Mouse (Mus musculus): ENCODE data around the gene Olfr190. TPM values are rescaled to one million over a fixed set of nuclear protein-coding genes. Genes with fewer than 3 reads are reported as not detected.
"Not testable (repeated sequence)": the region's sequence is repeated elsewhere in the genome, so short reads cannot be mapped to it uniquely, and the experiment has no call there.

Olfr190 gene
- total RNA-seq (2015) (not detected in 2 replicates), total RNA-seq (2017) (not detected in 2 replicates)

- no peak for ATAC-seq (replicated peaks; ENCODE audit: poor library complexity)
These were observed at the start of gene Olfr190 for GRCm38 (mm10) chr16:59077905-59078304. Gene Olfr190, minus strand, starts transcription at chr16:59078005.

- ATAC-seq (replicated peaks; ENCODE audit: poor library complexity), result no peak
These were observed 43.2 kb upstream of the Olfr190 start, which contains the start of gene Olfr194 for GRCm38 (mm10) chr16:59120969-59121368. Gene Olfr194, minus strand, starts transcription at chr16:59121069.

- ATAC-seq (replicated peaks; ENCODE audit: poor library complexity), result no peak
These were observed 34.0 kb upstream of the Olfr190 start, which contains the start of gene Olfr193 for GRCm38 (mm10) chr16:59111781-59112180. Gene Olfr193, minus strand, starts transcription at chr16:59111881.

GRCm38 (mm10) chr16:59108522-59108921 lies 30.7 kb upstream of the Olfr190 start:
- ATAC-seq (replicated peaks; ENCODE audit: poor library complexity), result not testable (repeated sequence)

DNA sequence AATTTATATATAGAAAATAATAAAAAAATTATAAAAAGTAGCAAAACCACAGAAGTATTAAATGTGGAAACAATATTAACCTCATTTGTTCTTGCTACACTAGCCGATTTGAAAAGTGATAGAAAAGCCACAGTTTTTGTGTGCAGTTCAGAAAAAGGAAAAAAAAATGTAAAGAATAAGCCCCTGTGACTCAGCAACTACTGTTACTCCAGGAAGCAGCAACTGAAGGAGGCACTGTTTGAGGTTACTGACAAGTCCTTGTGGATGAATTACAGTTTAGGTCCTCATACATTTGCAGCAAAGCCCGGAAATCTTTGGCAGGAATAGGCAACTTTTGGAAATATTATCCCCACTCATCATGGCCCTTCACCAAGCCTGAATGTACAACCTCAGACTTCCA lies 27.5 kb upstream of the Olfr190 start:
- no peak for ATAC-seq (replicated peaks; ENCODE audit: poor library complexity)

GRCm38 (mm10) chr16:59089722-59090121 lies 11.9 kb upstream of the Olfr190 start, which contains the start of gene Olfr191:
Gene Olfr191, minus strand, starts transcription at chr16:59089822.
- ATAC-seq (replicated peaks; ENCODE audit: poor library complexity), result not testable (repeated sequence)

DNA sequence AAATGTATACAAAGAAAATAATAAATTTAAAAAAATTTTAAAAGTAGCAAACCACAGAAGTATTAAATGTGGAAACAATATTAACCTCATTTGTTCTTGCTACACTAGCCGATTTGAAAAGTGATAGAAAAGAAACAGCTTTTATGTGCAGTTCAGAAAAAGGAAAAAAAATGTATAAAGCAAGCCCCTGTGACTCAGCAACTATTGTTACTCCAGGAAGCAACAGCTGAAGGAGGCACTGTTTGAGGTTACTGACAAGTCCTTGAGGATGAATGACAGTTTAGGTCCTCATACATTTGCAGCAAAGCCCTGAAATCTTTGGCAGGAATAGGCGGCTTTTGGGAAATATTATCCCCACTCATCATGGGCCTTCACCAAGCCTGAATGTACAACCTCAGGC lies 3.3 kb upstream of the Olfr190 start:
- not testable (repeated sequence) for ATAC-seq (replicated peaks; ENCODE audit: poor library complexity)

DNA sequence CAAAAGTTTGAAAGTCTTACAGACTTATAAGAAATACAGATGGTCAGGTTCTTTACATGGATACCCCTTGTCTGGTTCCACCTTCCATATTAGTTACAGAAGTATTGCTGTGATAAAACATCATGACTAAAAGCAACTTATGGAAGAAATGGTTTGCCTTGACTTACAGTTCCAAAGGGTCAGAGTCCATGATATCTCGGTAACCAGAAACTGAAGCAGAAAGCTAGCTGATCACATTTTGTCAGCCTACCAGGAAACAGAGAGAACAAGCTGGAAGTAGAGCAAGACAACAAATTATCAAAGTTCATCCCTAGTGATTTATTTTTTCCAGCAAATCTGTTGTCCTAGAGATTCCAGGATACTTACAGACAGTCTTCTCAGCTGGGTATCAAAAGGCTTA lies 4.3 kb downstream of the Olfr190 start:
- no peak for ATAC-seq (replicated peaks; ENCODE audit: poor library complexity)

GRCm38 (mm10) chr16:59071755-59072154 lies 6.0 kb downstream of the Olfr190 start:
- ATAC-seq (replicated peaks; ENCODE audit: poor library complexity), result no peak

- not testable (repeated sequence) for ATAC-seq (replicated peaks; ENCODE audit: poor library complexity)
These were observed 15.4 kb downstream of the Olfr190 start for GRCm38 (mm10) chr16:59062411-59062810.

GRCm38 (mm10) chr16:59049286-59049685 lies 28.5 kb downstream of the Olfr190 start:
- not testable (repeated sequence) for ATAC-seq (replicated peaks; ENCODE audit: poor library complexity)

- ATAC-seq (replicated peaks; ENCODE audit: poor library complexity), result no peak
These were observed 28.9 kb downstream of the Olfr190 start for GRCm38 (mm10) chr16:59048860-59049259.

DNA sequence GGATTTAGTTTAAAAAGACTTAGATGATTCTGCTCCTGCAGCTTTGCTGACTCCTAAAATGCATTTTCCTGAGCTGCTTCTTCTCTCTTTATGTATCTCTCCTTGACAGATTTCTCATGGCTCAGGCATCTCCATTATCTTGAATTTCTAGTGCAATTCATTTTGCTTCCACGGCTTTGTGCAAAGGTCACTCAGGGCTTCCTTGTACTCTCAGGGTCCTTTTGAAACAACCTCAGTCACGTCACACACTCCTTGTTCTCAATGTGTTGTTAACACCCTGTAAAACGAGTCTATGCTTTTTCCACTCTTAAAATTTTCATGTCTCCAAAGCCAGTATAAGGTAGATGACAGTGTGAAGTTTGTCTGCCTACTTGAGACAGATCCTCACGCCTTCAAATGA lies 30.2 kb downstream of the Olfr190 start:
- ATAC-seq (replicated peaks; ENCODE audit: poor library complexity), result no peak

GRCm38 (mm10) chr16:59045835-59046234 lies 32.0 kb downstream of the Olfr190 start:
- no peak for ATAC-seq (replicated peaks; ENCODE audit: poor library complexity)

- ATAC-seq (replicated peaks; ENCODE audit: poor library complexity), result no peak
These were observed 38.1 kb downstream of the Olfr190 start, which contains the start of gene Olfr187 for GRCm38 (mm10) chr16:59039710-59040109. Gene Olfr187, minus strand, starts transcription at chr16:59039767.

DNA sequence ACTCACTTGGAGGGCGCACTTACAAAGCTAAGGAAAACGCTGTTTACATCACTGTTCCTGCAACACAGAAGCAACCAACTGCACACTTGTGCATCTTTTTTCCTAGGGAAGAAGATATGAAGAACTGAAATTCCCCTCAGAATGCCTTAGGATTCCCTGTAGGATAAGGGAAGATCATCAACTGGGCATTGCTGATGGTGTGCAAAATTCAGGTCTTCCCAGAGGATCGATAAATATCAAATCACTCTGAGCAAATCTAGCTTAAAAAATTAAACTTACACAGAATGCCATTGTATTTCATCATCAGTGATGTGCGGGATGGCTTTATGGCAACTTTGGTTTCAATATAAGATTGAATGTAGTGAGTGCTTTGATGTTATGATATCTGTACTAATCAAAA lies 47.6 kb downstream of the Olfr190 start, which contains the start of gene Olfr186:
Gene Olfr186, minus strand, starts transcription at position 101 of the 400 bp plus-strand sequence.
- no peak for ATAC-seq (replicated peaks; ENCODE audit: poor library complexity)

Other genes starting within 250 kb of the Olfr190 start
- not detected in 2 replicates for gene Olfr177, start 203.2 kb downstream of the Olfr190 start, total RNA-seq (2015)
- gene Olfr177, start 203.2 kb downstream of the Olfr190 start, total RNA-seq (2017), result not detected in 2 replicates
- gene Olfr178, start 185.9 kb downstream of the Olfr190 start, total RNA-seq (2015), result not detected in 2 replicates
- not detected in 2 replicates for gene Olfr178, start 185.9 kb downstream of the Olfr190 start, total RNA-seq (2017)
- not detected in 2 replicates for gene Olfr181, start 149.2 kb downstream of the Olfr190 start, total RNA-seq (2015)
- gene Olfr181, start 149.2 kb downstream of the Olfr190 start, total RNA-seq (2017), result not detected in 2 replicates
- gene Olfr180, start 148.6 kb downstream of the Olfr190 start, total RNA-seq (2015), result not detected in 2 replicates
- not detected in 2 replicates for gene Olfr180, start 148.6 kb downstream of the Olfr190 start, total RNA-seq (2017)
- gene Olfr183, start 82.6 kb downstream of the Olfr190 start, total RNA-seq (2015), result not detected in 2 replicates
- gene Olfr183, start 82.6 kb downstream of the Olfr190 start, total RNA-seq (2017), result not detected in 2 replicates
- gene Olfr186, start 47.7 kb downstream of the Olfr190 start, total RNA-seq (2015), result not detected in 2 replicates
- not detected in 2 replicates for gene Olfr186, start 47.7 kb downstream of the Olfr190 start, total RNA-seq (2017)
- gene Olfr187, start 38.2 kb downstream of the Olfr190 start, total RNA-seq (2015), result not detected in 2 replicates
- not detected in 2 replicates for gene Olfr187, start 38.2 kb downstream of the Olfr190 start, total RNA-seq (2017)
- gene Olfr191, start 11.8 kb upstream of the Olfr190 start, total RNA-seq (2015), result not detected in 2 replicates
- not detected in 2 replicates for gene Olfr191, start 11.8 kb upstream of the Olfr190 start, total RNA-seq (2017)
- not detected in 2 replicates for gene Olfr193, start 33.9 kb upstream of the Olfr190 start, total RNA-seq (2015)
- not detected in 2 replicates for gene Olfr193, start 33.9 kb upstream of the Olfr190 start, total RNA-seq (2017)
- gene Olfr194, start 43.1 kb upstream of the Olfr190 start, total RNA-seq (2015), result not detected in 2 replicates
- not detected in 2 replicates for gene Olfr194, start 43.1 kb upstream of the Olfr190 start, total RNA-seq (2017)
- not detected in 2 replicates for gene Olfr195, start 69.0 kb upstream of the Olfr190 start, total RNA-seq (2015)
- gene Olfr195, start 69.0 kb upstream of the Olfr190 start, total RNA-seq (2017), result not detected in 2 replicates
- gene Olfr196, start 92.4 kb upstream of the Olfr190 start, total RNA-seq (2015), result not detected in 2 replicates
- not detected in 2 replicates for gene Olfr196, start 92.4 kb upstream of the Olfr190 start, total RNA-seq (2017)
- not detected in 2 replicates for gene Olfr198, start 125.5 kb upstream of the Olfr190 start, total RNA-seq (2015)
- not detected in 2 replicates for gene Olfr198, start 125.5 kb upstream of the Olfr190 start, total RNA-seq (2017)
- gene Olfr199, start 141.8 kb upstream of the Olfr190 start, total RNA-seq (2015), result not detected in 2 replicates
- not detected in 2 replicates for gene Olfr199, start 141.8 kb upstream of the Olfr190 start, total RNA-seq (2017)
- not detected in 2 replicates for gene Olfr201, start 194.6 kb upstream of the Olfr190 start, total RNA-seq (2015)
- gene Olfr201, start 194.6 kb upstream of the Olfr190 start, total RNA-seq (2017), result not detected in 2 replicates
- gene Olfr202, start 208.8 kb upstream of the Olfr190 start, total RNA-seq (2015), result not detected in 2 replicates
- not detected in 2 replicates for gene Olfr202, start 208.8 kb upstream of the Olfr190 start, total RNA-seq (2017)
- gene Olfr203, start 220.9 kb upstream of the Olfr190 start, total RNA-seq (2015), result not detected in 2 replicates
- gene Olfr203, start 220.9 kb upstream of the Olfr190 start, total RNA-seq (2017), result not detected in 2 replicates
- gene Olfr204, start 240.2 kb upstream of the Olfr190 start, total RNA-seq (2015), result 0.02 TPM in 1 of 2 replicates, not detected in the other
- not detected in 2 replicates for gene Olfr204, start 240.2 kb upstream of the Olfr190 start, total RNA-seq (2017)

Measured in megakaryocyte progenitor cell, adult 5-6 weeks (primary cell).